Mouse (Mus musculus) spleen, adult 12 weeks (tissue): ENCODE results near the gene Lsamp.

Experiments used
- DNase-seq: peaks from one replicate; pipeline ENCODE4 v3.0.0; 2022; ENCODE audit warnings: low spot score

Lsamp gene

DNA sequence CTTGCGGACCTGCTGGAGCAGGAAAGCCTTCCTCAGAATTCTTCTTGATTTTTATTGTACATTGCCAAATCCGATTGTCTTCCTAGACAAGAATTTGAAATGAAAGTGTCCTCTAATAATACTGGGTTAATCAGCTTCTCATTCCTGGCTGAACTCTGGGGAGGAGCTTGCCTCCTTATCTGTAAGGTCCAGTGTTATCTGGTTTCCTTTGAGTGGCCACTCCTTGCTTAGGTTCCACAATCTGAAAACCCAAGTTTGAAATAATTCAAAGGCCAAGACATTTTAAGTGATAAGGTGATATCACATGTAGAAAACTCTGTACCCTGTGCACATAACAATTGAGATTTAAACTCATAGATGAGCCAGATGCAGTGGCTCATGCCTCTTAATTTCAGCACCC, 975.0 kb downstream of the Lsamp start:
- DNase-seq: no peak

DNA sequence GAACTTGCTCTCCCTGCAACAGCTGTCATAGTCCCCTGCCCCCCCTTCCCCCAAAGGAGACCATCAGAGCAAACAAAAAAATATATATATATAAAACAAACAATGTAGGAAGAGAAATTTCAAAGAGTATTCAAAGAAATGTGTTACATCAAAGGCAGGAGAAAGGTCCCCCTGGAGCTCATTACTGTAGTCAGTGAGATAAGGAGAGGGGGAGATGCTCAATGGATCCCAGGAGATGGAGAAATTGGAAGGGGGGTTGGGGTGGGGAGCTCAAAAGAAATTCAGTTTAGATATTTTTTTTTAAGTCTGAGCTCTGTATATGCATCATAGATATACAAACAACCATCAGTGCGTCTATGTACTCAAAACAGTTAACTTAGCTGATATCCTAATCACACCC, 976.4 kb downstream of the Lsamp start:
- no peak for DNase-seq

DNA sequence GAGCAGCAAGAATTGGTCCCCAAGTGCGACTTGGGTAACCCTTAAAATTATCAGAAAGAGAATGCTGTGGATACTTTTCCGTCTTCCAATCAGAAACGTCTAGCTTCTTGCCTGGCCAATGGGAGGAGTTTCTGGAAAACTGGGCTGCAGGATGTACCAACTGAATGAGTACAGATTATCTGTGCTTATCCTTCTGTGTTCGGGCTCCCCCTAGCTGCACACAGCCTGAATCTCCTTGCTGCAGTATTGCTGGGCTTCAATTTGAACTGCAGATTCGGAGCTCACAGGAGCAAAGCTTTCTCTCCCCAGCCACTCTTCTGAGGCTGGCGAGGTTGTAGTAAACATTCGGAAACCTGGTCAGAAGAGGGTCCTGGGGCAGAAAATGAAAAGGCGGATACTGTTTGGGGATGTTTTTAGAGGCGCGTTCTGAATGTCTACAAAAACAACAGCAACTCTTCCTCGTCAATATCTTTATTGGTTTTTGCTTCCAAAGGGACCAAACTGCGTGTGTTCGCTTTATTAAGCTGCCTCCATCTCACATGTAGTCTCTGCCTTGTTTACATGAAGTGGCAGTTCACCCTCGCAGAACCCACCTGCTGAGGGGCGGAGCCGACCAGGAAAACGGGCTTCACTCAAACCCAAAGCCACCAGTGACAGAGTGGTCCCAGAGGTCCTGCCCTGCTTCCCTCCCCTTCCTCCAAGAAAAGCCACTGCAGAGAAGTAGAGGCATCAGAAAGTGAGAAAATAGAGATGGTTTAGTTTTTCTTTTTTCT, 984.1 kb downstream of the Lsamp start:
- no peak for DNase-seq

DNA sequence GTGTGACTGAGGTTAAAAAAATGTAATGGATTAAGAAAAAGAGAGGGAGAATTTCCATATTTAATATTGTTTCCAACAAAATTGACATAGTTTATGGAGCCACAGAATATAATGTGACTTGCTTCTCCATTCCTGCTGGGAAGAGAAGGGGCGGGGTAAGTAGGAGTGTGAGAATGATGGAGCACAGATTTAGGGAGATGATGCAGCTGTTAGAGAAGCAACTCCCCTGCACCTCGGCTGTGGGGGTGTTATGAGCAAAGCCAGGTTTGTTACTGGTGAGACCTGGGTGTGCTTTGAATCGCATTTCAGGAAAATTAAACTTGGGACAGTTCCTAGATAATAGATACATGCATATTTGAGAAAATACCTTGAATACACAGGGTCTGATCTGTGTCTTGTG, 987.2 kb downstream of the Lsamp start:
- DNase-seq: no peak

DNA sequence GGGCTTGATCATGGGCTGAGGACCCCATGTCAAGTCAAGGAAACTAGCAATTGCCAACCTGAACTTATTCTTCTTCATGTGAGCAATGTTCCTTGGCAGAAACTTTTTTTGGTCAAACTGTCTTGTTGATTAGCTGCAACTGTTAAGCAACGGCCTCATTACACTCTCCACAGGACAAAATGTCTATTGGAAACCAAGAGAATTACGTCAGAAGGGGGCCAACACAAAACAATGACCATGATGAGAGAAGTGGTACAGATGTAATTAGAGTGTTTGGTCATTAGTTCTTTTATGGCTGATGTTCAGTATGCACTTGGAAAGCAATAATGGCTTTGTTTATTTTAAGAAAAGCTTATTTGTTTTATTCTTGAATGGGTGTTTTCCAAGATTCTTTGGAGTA, 989.9 kb downstream of the Lsamp start:
- DNase-seq: no peak

DNA sequence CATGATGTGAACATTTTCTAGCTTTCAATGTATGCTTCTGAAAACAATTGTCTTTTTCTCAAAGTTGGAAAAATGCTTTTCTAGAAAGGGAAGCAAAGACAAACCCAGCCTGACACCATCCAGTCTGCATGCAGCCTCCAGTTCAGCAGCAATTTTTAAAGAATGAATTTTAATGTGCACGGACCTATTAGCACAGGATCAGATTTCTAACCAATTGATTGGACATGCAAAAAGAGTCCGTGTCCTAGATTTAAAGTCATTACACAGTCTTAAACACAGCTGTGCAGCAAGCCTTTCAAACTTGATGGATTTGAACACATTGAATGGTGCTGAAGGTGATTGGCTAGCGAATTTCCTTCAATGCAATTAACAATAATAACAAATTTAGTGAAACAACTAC, 998.9 kb downstream of the Lsamp start:
- no peak for DNase-seq

DNA sequence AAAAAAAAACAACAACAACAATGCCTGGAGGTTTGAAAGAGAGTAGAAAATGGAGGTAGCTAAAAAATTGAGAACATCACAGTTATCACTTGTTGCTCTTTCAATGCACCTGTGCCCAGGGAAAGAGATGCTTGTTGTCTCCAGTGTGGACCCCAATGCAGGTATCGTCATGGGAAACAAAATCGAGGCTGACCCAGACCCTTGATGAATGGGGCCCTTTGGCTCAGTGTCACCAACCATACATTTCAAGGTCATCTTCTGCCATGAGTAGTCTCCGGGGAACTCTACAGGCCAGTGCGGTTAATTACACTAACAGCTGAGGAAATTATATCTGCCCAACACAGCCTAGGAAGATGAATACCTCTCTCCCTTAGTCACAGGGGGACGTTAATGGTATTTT, 1023.4 kb downstream of the Lsamp start:
- DNase-seq: no peak

DNA sequence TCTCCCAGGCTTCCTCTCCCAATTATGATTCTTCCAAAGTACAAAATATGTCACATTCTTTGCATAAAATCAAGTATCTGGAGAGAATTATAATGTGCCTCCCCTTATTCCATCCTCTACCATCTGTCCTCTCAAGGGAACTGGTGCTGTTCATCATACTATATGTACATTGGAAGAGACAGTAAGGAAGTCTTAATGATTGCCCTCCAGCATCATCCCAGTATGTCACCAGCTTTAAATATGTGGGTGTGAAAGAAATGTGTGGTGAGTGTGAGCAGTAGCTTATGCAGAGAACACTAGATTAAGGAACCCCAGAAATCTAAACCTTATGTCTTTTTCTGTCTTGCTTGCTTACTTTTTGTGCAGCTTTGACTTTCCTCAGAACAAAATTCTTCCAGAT, 1050.6 kb downstream of the Lsamp start:
- no peak for DNase-seq

DNA sequence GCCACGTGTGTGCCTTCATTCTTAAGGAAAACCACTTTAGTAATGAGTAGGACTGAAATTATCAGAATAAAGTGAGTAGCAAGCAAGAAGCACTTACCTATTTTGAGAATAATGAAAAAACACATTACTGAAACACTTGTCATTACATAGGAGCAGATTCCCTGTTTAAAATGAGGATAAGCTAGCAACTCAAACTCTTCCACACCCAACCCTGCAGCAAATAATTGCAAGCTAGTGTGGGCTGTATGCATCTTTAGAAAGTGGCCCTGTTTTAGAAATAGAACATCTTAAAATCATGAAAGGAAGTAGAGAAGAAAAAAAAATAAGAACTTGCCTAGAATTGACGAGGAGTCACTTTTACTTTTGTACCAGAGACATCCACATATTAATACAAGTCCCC, 1057.5 kb downstream of the Lsamp start:
- no peak for DNase-seq

DNA sequence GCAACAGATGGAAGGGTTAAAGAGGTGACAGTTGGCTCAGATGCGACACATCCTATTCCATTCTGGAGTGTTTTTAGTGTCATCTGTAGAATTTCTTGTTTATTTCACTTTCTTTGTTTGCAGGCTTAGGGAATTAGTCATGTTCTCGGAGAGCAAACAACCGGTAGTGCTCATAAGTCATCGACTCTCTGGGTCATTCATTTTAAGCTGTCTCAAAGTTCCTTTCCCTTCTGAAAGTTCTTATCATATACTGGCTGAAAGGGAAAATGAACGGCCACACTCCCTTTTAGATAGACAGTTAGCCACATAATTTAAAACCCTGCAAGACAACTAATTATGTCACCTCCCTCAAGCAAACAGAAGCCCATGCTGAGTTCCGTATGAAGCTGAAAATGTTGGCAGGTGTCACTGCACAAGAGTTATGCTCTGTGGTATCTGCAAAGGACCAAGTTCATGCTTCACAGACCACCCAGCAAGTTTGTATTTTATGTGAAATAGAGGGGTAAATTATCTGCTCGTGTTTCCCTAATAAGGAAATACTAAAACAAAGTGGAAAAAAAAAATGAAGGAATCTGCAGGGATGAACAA, 1079.2 kb downstream of the Lsamp start:
- DNase-seq: no peak

DNA sequence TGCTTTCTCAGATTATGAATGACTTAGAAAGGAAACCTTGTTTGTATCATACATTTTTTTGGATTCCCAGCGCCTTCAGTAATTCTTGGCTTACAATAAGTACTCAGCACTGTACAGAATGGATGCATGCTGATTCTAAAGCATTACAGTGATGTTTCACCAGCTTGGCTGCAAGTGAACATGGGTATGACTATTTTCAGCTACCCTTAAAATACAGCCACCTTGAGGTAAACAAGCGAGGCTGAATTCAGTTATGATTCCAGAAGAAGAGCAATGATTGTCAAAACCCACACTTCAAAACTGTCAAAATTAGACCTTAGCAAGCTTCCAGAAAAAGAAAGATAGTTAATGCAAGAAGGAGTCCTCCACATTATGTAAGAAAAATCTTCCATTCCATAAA, 1089.3 kb downstream of the Lsamp start:
- no peak for DNase-seq

DNA sequence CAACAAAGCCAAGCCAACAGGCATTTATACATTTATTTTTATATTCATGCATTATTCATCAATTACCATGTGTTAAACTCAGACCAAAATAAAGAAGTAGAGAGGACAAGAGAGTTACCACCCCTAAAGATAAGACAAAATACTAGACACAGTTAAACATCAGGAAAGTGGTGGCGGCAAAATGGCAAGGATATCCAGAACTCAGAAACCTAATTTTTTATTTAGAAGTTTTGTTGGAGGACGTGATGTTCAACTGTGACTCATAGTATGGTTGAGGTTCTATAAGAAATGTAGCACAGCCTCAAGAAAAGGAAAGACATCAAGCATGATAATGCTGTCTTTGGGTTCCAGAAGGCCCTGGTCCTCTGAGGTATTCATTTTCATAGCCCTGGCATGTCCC, 1104.5 kb downstream of the Lsamp start:
- DNase-seq: no peak

DNA sequence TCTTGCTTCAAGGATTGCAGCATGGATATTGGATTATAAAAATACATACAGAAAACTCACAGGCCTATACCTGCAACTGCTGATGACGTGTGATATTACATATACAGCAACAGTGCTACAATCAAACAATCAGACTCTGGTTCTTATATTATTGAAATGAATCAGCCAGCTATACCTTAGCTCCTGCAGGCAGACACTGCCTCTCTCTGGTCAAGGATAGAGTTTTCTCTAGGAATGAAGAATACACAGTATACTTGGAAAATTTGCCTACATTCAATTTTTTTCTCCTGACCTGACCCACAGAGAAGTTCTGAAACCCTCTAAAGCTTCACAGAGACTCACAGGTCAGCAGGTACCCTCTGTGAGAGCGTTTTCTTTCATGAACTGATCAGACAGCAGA, 1105.9 kb downstream of the Lsamp start:
- no peak for DNase-seq

DNA sequence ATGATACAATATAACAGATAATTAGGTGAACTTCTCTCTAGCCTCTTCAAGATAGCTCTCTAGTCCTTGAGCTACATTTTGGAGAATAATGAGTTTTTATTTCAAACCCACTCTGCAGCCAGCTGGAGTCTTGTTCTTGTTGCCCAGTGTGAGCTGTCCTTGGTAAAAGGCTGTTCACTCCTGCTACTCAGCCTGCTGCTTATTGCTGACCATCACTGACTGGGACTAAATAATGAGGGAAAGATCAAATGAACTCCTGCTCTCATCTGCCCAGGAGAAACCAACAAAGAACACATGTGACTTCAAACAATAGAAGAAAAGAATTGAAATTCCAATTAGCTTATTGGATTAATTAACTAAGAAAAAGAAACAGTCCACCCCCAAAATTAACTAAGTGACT, 1107.1 kb downstream of the Lsamp start:
- no peak for DNase-seq

DNA sequence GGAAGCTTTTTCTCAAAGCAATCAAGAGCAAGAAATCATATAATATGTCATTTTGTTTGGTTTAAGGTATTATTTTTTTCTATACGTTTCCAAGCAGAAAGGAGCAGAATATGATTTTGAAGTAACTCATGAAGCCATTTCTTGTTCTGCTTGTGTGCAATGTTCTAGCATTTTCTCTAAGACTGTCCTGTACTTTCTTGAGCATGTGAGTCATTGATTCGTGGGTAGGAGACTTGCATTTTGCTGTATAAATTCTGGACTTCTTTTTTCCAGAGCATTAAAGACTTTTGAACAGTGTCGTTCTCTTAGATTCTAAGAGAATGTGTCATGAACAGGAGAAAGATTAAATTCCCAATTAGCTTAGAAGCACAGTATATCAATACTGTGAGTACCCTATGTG, 1118.6 kb downstream of the Lsamp start:
- no peak for DNase-seq

DNA sequence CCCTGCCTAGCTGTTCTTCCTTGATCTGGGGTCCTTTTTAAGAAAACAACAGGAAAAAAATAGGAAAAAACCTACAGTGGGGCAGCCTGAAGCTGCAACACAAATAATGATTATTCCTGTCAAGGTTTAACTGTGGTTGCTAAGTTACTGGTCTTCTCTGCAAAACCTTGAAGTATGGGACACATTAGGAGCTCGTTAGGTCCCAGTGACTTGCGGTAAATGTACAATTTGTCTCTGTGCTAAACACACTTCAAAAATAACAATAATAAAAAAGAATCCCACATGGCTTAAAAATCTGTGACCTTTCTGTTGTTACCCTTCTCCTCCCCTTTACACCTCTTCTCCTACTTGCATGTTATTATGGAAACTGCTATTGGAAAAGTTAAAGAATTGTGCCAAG, 1140.2 kb downstream of the Lsamp start:
- DNase-seq: no peak

DNA sequence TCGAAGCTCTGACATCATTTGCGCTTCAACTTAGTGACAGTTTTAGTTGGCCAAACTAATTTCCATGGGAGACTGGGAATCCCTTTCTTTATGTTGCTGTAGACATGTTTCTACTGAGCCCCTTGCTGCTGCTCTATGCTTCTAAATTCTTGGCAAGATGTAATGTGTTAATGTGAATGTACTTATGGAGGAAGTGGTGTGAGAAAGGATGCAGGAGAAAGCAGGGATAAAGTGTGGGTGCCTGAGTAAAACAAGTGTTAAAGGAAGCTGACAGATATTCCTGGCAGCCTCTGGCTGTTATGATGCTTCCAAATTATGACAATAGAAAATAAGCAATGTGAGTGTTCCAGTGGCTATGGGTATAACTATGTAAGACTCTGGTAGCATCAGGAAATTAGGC, 1140.9 kb downstream of the Lsamp start:
- no peak for DNase-seq

DNA sequence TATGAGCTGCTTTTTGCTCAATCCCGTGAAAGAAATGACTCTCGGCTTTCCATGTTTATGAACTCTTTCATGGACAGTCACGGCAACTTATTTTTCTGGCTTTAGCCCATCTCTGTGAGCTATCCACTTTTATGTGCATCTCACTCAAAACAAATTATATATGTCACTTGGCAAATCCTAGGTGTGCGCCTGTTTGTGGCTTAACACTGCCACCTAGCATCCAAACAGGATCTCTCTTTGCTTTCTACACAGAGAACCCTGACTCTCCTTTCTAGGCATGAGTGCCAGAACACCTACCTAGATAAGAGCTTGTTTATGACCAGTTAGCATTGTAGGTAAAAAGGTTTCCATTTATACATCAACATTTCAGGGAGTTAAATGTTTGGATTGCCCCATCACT, 1146.9 kb downstream of the Lsamp start:
- DNase-seq: no peak

DNA sequence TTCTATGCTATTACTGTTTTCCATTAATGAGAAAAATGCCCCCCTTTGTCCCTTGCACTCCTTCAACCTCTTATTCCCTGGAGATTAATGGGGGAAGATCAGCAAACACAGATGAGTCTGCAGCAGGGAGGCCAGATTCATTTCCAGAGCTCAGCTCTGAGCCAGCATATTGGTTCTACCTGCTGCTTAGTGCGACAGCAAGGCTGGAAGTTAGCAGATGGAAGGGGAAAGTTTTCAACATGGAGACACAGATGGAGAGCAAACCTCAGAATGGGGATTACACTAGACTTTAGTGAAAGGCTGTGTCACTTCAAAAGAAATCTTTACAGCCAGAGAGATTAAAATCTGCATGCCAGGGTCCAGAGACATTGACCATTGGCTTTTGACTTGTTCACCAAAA, 1188.7 kb downstream of the Lsamp start:
- DNase-seq: no peak

DNA sequence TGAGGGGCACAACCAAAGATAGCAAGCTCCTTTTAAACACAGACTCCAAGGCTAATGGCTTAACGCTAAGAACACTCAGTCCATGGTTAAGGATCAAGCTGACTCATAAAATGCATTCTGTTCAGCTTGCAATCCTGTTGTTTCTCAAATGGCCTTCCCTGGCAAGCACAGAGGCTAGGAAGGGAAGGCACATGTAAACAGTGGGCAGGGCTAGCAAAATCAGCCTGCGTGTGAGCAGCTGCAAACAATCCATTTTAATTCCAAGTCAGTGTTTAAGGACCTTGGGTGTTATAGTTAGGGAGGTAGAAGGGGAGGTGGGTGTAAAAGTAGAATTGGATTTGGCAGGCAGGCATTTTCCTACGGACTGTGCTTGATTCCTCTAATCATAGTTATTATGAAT, 1195.4 kb downstream of the Lsamp start:
- no peak for DNase-seq

DNA sequence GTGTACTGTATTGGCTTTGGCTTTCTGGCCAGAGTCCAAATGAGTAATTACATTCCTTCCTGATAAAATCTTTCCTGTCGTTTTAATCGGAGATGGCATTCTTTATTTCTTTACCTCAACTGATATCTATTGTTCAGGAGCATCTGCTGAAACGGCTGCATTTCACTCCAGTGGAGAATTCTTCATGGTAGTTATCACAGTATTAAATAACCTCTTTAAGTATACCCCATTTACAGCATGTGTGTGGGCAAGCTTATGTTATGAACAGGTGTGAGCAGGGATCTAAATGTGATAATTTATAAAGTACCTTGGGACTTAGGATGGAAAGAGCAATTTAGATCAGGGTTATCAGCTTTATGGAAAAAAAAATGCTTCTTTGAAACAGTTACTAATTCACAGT, 1196.7 kb downstream of the Lsamp start:
- no peak for DNase-seq

DNA sequence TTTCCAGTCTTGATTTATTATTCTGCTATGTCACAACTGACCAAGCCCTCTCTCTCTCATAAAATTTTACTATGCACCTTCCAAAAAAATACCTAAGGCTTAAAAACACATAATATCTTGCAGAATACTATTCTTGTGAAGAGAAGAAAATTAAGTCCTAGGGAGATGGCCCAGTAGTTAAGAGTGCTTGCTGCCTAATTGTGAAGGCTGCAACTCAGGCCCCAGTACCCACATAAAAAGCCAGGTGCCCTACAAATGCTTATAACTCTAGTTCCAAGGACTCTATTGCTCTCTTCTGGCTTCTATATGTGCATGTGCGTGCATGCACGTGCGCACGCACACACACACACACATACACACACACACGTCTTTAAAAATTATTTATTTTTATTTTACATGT, 1225.9 kb downstream of the Lsamp start:
- no peak for DNase-seq

DNA sequence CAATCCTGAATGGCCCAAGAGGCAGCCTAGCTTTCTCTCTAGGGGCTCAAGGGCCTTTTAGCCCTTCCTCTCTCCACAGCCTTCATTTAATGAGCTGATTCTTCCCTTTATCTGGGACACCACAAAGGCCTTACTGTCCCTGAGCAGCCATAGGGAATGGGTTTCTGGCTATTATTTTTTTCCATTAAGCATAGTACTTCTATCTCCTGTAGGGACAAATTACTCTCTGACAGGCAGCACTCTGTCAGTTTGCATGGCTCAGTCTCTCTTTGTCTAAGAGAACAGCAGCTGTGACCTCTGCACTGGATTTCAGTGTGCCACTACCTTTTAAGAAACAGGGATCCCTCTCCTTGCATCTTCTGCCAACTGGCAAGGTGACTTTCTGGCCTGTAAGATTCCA, 1251.7 kb downstream of the Lsamp start:
- DNase-seq: no peak

DNA sequence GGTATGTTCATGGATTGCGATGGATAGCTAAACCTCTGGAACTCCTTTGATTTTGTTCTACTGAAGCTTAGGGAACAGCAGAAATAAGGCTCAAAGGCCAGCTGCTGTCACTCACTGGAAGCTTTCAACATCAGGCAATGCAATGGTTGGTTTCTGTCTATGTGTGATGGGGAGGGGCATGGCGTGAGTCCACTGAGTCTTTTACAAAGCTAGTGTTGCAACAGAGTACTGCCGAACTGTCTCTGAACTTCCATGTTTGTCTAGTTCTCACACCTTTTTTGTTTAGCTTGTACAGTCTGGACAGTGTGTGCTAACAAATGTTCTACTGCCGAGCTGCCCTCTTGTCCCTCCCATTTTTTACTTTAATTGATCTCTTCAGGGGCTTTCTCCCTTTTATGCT, 1258.7 kb downstream of the Lsamp start:
- DNase-seq: no peak
